Mouse (Mus musculus) WW6 (cell line): ENCODE measurements around the gene Ctnnbl1.
A peak's percentile ranks its signal among the peaks of the same experiment; 100 is the strongest.

Experiments
- DNase-seq: peaks from one replicate; pipeline ENCODE4 v3.0.0-alpha.2; 2013; ENCODE audit warnings: low read depth, low spot score

Ctnnbl1 gene

DNA sequence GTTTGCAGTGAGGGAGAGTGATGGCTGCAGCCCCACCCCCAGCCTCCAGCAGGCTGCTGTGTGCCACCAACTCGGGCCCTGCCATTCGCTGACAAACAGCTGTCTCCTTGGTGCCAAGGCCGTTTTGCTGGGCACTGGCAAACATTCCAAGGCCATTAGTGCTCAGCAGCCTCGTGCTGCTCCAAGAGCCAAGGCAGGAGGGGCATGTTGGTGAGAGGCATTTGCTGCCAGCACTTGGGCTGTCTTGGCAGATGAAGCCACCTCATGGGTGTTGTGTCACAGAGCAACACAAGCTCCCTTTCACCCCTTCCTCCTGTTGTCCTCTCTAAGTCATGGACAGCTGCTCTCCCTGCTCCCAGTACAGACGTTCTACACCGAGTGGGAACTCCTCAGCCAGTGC lies 136.0 kb downstream of the Ctnnbl1 start:
- no peak for DNase-seq

DNA sequence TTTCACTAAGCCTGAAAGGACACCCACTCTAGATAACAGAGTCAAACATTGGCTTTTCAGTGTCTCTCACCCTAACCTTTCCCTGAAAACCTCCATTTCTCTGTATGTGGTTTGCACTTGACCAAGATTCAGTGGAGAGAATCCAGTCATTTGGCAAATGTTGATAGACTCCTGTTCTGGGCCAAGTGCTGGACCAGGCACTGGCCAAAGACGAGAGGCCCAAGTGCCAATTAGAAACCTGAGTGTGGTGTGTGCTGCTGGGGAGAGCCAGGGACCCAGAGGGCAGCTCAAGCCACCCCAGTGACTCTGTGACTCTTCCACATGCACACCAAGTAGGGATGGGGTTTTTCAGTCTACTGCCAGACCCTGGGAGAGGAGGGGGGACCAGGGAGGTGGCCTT lies 136.5 kb downstream of the Ctnnbl1 start:
- no peak for DNase-seq

DNA sequence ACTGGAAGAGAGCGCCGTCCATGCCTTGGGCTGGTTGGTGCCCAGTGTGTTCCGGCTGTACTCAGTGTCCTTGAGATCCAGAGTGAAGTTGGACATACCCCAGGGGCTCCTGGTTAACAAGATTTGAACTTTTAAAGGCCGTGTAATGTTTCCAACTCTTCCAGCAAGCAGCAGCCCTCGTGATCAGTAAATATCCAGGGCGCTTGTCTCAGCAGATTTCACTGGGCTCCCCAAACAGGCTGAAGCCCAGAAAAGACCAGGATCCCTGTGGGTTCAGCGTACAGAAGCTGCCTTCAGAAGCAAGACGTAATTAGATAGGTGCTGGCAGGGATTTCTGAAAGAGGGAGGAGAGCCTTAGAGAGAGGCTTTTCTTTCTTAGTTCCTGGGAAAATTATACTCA lies 137.9 kb downstream of the Ctnnbl1 start:
- DNase-seq, result no peak

DNA sequence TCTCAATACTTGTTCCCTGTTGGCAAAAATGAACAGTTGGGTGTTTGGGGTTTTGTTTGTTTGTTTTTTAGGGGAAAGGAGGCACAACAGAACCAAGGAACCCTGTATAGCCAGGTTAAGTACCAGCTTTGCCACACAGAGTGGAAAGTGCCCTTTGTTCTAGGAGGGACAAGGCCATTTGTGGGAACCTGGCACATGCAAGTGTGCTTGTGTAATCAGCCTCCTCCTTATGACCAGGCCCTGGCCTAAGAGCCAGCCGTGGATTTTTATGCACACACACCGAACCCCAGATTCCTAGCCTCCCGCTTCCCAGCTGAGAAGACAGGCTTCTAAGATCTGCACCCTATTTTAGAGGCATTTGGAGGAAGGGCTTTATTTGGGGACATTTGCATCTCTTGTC lies 140.2 kb downstream of the Ctnnbl1 start:
- DNase-seq, result no peak

DNA sequence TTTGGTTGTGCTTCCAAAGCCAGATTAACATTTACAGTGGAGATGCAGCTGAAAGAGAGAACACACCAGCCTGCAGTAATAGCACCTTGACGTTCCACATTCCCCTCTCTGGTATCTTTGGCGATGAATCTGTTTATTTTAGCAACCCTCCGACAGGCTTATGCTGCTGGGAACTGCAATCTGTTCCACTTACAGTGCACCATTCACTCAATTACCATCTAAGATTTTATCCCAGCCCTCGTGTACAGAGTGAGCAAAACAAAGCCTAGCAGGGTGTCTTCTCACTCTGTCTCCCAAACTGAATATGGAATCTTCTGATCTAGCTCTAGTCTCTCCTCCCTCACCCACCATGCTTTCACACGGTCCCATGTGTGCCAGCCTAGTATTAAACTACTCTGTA lies 140.8 kb downstream of the Ctnnbl1 start:
- no peak for DNase-seq

DNA sequence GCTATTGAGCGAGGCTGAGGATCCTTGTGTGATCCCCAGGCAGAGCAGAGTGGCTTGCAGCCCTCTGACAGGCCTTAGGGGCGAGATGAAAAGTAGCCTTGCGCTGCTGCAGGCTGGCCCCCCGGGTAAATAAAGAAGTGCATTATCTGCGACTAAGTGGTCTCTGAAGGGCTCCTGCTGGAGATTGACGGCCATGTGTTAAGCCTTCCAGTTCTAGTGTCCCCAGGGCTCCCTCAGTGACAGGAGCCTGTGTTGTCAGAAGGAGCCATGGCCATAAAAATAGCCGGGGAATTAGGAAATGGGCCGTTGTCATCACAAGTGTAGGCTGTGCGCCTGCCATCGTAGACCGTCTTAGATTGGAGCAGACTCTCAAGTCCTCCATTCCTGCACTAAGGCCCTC lies 144.7 kb downstream of the Ctnnbl1 start:
- DNase-seq, result no peak

DNA sequence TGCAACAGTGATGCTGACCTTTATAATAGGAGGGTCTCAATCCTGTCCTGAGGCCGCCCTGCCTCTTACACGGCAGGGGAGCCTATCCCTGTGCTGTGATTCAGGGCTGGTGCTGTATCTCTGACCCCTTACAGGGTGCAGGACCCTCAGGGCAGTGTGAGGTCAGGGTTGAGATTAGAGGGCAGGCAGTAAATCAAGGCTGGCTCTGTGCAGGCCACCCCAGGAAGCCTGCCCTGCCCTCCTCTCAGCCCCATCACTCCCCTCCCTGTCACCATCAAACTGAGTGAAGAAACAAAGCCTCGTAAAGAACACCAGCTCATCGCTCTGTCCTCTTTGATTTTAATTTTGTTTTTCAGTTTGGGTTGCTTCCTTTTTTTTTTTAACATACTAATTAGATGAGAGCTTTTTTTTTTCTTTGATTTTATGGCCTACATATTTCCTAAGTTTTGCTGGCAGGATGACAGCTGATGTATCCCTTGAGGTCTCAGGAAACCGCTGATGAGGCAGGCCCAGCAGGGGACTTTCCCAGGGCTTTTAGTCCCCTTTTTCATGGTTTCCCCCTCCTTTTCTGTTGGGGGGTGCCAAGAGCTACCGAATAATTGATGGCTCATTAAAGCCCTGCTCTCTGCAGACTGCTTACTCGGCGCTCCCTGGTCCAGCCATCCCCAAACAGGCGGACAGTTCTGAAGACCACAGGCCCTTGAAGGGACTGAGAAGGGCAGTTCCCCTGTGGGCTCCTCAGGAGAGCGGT lies 150.2 kb downstream of the Ctnnbl1 start:
- DNase-seq, result no peak

DNA sequence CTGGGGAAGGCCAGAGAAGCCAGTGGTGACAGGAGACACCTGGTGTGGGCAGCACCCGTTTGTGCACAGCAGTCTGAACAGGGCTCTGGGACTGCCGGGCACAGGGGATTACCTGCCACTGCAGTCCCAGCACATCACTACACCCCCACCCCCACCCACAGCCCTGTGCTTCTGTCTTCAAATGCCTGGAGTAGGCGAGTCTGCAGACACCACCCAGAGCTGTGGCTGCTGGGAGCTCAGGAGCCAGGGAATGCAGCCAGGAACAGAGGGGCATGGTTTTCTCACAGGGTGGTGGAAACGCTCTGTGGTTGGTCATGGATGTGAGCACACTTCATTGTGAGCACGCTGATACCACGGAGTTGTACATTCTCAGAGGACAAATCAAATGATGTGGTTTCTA lies 154.0 kb downstream of the Ctnnbl1 start:
- DNase-seq, result no peak

DNA sequence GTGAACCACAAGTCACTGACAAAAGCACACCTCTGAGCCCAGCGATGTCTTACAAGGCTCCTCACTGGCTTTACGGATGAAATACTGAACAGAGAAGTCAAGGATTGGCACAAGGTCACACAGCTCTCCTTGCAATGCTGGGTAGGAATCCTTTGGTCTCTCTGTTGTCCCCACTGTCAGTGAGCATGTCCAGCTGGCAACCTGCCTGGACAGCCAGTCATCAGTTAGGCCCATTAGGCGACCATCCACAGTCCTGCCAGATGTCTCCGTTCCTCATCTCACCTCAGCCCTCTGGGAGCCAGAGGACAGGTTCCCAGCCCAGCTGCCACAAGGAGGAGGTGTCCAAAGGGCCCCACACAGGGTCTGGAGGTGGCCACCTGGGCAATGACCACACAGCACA lies 159.9 kb downstream of the Ctnnbl1 start:
- DNase-seq, result no peak

DNA sequence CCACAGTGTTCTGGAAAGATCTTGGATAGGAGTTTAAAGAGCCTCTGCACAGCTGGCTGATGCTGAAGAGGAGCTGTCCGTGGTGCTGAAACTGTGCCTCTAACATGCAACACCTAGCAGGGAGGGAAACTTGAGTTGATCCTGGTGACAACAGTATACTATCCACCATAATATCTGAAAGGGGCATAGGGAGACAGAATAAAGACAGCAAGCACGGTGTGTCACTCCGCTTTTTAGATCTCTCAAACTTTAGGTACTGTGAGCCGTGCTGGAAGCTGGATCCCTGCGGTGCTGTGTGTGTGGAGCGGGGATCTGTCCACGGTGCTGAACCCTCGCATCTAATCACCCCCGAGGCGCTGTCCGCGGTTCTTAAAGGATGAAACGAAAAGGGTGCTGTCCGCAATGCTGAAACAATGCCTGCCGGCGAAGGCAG lies 176.0 kb downstream of the Ctnnbl1 start:
- peak; percentile 71 for DNase-seq

DNA sequence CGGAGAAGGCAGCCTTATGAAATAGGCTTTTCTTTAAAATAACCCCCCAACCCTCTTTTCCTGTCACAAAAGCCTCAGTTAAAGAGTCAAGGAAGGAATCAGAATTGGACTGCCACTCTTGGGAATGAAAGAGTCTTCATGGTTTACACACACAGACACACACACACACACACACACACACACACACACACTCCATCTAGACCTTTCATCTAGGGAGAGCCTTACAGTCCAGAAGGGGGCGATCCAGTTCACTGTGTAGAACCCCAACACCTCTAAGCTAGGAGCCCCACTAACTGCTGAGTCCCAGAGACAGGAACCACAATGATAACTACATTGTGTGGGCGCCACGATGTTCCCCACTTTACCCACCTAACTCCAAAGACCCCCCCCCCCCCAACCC lies 176.5 kb downstream of the Ctnnbl1 start:
- DNase-seq, result no peak

DNA sequence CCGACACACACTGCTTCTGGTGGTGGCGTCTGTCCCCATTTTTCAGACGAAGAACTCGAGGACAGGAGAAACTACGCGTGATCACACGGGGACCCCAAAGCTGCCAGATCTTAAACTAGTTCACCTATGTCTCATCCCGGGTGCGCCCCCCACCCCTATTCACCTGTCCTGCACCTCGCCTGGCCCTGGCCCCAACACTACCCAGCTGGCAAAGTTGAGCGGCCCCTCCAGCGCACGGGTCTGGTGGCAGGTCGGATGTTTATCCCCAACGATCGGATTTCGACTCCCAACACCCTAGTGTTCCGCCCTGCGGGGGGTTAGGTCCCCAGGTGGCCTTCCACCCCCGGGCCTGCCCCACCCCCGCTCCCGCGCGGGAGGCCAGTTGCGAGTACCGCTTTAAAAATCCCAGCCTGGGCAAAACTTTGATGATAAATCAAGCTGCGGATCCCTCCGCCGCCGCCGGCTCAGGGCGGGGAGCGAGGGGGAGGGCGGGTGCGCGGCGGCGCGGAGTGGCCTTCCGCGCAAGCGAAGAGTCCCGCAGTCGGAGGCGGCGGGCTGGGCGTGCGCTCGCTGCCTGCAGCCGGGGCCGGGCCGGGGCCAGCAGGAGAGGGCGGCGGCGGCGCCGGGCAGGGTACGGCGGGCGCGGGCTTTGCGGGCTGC lies 177.0 kb downstream of the Ctnnbl1 start, which contains the start of gene Vstm2l:
Gene Vstm2l (plus strand): TSS at position 549 of the 660 bp plus-strand sequence.
- no peak for DNase-seq

DNA sequence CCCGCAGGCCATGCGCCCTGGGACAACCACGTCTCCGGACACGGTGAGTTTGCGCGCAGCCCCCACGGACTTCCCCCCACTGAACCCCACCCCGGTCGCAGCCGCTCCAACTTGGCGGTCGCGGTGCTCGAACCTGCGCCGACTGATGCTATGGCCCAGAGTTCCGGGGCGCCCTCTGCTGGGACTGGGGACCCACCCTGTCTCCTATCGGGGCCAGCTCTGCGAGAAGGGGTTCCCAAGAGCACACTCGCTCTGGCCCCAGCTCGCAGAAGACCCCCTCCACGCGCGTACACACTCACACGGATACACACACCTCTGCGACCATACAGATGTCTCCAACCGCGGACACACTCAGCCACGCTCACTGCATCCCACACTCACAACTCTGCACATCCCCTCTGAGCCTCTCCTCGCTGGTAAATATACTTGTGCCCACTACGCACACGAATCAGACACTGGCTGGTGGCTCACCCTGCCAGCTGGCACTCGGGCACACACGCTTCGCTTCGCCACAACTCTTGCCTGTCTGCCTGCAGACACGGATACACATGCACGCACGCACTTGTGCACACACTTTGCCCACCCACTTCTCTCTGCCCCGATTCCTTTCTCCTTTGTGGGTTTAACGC lies 177.8 kb downstream of the Ctnnbl1 start:
- DNase-seq, result no peak

DNA sequence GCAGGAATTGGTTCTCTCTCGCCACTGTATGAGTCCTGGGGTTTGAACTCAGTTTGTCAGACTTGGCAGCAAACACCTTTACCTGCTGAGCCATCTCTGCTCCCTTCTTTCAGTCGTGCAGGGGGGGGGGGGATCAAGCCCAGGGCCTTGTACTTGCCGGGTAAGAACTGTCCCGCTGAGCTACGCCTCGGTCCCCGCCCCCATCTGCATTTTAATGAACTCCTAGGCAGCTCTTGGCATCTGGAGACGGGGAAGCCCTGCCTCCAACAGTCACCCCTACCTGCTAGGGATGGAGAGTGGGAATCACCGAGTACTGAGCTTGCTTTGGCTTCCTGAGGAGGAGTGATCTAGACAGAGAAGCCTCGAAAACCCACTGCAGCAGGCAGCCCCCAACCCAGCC lies 181.3 kb downstream of the Ctnnbl1 start:
- no peak for DNase-seq

DNA sequence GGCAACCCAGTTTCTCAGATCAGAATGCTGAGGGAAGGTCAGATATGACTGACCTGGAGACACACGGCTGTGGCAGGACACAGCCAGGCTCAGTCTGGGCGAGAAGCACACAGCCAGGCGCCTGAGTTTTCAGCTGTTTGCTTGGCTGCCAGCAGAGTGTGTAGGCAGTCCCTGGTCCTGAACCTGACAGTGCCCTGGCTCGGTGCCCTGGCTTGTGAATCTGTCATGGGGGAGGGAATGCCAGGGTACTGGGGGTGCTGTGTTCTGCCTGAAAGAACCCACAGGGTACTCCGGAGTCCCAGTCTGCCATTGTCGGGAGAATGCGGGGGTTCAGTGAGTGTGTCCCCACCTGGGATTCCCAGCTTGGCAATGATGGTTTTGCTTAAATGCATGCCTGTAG lies 184.3 kb downstream of the Ctnnbl1 start:
- DNase-seq, result no peak

DNA sequence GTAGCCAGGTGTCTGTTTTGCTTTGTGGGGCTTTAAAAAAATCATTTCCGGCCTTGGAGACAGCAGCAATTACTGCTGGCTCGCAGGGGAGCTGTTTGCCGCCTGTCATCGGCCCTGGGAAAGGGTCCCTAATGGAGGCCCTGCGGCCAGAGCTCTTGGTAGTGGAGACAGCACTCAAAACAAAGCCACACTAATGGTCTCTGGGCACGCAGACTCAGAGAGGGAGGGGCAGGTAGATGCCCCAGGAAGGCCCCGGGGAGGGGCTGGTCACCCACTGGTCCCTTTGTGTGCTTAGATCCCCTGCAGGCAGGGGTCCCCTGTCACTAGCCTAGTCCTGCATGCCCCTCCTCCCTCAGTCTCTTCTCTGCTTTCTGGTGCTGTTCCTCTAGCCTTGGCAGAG lies 186.2 kb downstream of the Ctnnbl1 start:
- no peak for DNase-seq

DNA sequence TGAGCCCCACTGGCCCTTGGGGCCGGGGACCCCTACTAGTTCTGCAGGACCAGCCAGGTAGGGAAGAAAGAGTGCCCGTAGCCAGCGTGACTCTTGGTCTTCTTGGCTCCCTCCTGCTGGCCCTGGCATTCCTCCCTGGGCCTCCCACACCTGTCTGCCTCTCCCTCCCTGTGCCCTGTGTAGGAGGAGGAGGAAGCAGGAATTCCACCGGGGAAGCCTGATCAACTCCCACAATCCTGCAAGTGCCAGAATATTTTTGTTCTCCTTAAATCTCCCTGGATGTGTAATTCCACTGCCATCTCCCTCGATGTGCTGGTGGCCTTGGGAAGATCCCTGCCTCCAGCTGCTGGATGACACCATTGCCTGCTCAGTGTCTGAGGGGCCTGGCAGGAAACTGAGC lies 187.3 kb downstream of the Ctnnbl1 start:
- no peak for DNase-seq

DNA sequence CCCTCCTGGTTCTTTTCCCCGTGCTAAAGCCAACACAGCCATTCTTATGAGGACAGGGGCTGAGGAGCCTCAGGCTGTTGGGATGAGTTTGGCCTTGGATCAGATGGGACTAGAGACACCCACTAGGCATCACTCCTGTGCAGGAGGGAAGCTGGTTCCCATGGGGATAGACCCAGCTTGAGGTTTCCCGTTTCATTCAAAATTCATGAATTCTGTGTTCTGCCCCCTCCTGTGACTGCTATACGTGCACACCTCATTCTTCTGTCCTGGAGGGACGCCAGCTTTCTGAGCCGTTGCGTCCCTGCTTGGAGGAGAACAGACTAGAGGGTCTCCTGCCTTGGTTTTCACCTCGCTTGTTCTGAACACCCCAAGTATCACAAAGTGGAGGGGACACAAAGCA lies 189.3 kb downstream of the Ctnnbl1 start:
- no peak for DNase-seq

DNA sequence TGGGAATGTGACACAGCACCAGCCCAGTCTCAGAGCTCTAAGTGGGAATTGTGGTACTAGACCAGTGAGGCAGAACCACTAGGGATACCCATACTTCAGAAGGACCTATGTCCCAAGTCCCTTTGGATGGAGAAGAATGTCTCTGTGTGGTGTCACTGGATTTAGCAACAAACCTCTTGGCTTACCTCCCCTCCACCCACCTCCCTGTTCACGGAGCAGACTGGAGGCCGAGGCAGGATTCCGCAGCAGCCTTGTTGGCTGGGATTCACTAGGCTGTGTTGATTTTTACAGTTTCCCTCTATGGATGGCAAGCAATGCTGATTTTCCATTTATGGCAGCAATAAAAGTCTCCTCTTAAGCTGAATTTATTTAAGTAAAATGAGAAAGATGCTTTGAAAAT lies 189.7 kb downstream of the Ctnnbl1 start:
- DNase-seq, result no peak

DNA sequence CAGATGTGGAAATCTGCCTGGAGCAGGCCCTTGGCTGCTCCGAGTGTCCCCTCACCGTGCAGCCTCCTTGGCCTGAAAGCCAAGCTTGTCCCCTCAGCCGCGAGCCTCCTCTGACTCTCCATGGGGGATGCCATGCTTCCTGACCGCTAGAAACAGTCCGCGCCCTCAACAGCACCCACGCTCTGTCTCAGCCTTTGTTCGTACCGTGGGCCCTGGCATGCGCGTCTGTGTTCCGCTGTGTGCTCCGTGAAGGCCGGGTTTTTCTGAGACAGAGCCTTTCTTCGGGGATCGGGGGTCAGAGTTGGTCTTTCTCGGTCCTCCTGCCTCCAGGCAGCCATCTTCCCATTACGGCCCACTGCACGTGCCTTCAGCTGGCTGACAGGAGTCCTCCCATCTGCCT lies 190.2 kb downstream of the Ctnnbl1 start:
- DNase-seq, result no peak

DNA sequence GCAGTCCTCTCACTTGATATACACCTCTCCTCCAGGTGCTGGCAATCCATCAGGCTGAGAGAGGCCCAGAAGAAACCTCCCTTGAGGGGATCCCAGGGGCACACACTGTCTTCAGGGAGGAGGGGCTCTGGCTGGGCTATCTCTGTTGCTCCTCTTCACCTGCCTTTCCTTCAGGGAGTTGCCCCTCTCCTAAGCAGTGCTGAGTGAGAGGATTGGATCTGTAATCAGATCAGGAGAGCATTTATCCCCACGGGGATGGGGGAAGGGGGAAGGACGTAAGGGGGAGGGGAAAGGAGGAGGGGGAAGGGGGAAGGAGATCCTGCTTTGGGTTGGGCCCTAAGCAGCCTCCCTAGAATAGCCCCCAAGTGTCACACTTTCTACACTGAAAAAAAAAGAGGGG lies 190.6 kb downstream of the Ctnnbl1 start:
- no peak for DNase-seq

DNA sequence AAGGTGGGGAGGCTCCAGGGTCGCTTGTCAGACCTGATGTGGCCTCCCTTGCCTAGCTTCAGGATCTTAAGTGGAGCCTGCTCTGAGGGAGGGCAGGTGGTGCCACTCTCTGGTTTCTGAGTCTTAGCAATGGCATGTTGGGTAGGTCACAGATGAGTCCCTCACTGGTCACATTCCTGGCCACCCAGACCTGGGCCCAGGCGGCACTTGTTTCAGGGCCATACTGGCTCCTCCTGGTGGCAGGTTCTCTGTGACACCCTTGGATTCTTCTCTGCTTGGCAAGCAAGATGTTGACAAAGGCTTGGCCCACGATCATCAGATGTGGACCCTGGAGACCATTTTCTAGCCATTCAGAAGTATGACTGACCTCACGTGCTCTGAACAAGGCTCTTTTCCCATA lies 195.5 kb downstream of the Ctnnbl1 start:
- no peak for DNase-seq
